26 mouse cellular contexts compared by ENCODE assay signal in the genomic region with DNA sequence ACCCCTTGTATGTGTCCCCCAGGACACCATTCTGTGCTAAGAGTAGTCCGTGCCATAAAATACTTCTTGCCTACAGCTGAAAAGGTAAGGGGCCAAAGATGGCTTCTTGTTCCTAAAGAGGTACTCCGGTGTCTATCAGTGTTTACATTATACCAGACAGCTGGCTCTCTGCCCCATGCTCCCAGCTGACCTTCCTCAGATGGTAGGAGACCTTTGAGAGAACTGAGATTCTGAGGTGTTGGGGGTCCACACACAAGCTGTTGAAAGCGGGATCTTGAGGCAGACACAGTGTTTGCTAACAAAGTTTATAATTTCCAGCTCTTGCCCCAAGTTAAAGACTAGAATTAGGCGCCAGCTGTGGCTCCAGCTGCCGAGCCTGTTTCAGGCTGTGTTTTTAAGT. TPM values are rescaled to one million over a fixed set of nuclear protein-coding genes. Genes with fewer than 3 reads are reported as not detected.
A peak's percentile ranks its signal among the peaks of the same experiment; 100 is the strongest.
DNase-seq lines count a peak whose midpoint lies in the region; ATAC-seq and TF ChIP-seq lines count a peak whose summit lies in the region.
"Had no signal": no experiment of that assay in that cellular context is flagged by ENCODE, and none has a peak within 500 bp of the region (broad histone marks: within the 10 kb centered on the region; RNA-seq: fewer than 3 reads in every experiment).

No protein-coding gene starts in this region.

- no peak for TF ChIP-seq EP300 in heart, adult 2 months (IDR thresholded peaks at IDR 0.05; ENCODE audit: insufficient read depth, low read depth, low read length)

- no peak for TF ChIP-seq CTCF in heart, adult 2 months (IDR thresholded peaks at IDR 0.05)

- H3K79me2 ChIP-seq in heart, adult 2 months (replicated peaks; ENCODE audit: control insufficient read depth, insufficient read depth, low read length), result no peaks in the 10 kb centered on the region

- H3K4me3 ChIP-seq in heart, embryonic 11.5 days (ENCODE audit: low read depth, low read length), result no peak overlapping the region
- H3K4me3 ChIP-seq in heart, adult 2 months, result no peak overlapping the region
- no peak overlapping the region for H3K4me3 ChIP-seq in heart, embryonic 15.5 days
- no peak overlapping the region for H3K4me3 ChIP-seq in midbrain, embryonic 11.5 days (ENCODE audit: low read depth, low read length)
- no peak overlapping the region for H3K4me3 ChIP-seq in midbrain, embryonic 14.5 days (replicated peaks; ENCODE audit: low read depth, low read length)
- H3K4me3 ChIP-seq: embryonic facial prominence, embryonic 15.5 days; erythroblast, embryonic 14.5 days; forebrain, embryonic 10.5 days; gastrocnemius, adult 2 months; hindbrain, embryonic 12.5 days had no signal

- H3K27me3 ChIP-seq in heart, embryonic 11.5 days (ENCODE audit: control insufficient read depth, insufficient read depth, low read length), result no peaks in the 10 kb centered on the region
- no peaks in the 10 kb centered on the region for H3K27me3 ChIP-seq in heart, adult 2 months (ENCODE audit: control insufficient read depth, insufficient read depth, low read length)
- H3K27me3 ChIP-seq in heart, embryonic 15.5 days, result no peaks in the 10 kb centered on the region
- H3K27me3 ChIP-seq in midbrain, embryonic 11.5 days (ENCODE audit: control insufficient read depth, insufficient read depth, low read length), result no peaks in the 10 kb centered on the region
- no peaks in the 10 kb centered on the region for H3K27me3 ChIP-seq in midbrain, embryonic 14.5 days (ENCODE audit: control insufficient read depth, insufficient read depth, low read length)
- H3K27me3 ChIP-seq: embryonic facial prominence, embryonic 15.5 days; hindbrain, embryonic 12.5 days; Patski had no signal

- no peaks in the 10 kb centered on the region for H3K36me3 ChIP-seq in heart, embryonic 11.5 days (ENCODE audit: control insufficient read depth, insufficient read depth, low read length)
- no peaks in the 10 kb centered on the region for H3K36me3 ChIP-seq in heart, adult 2 months (ENCODE audit: control insufficient read depth, insufficient read depth, low read length)
- no peaks in the 10 kb centered on the region for H3K36me3 ChIP-seq in heart, embryonic 15.5 days
- no peaks in the 10 kb centered on the region for H3K36me3 ChIP-seq in midbrain, embryonic 11.5 days (ENCODE audit: control insufficient read depth, insufficient read depth, low read length)
- H3K36me3 ChIP-seq in midbrain, embryonic 14.5 days (ENCODE audit: control insufficient read depth, insufficient read depth, low read length), result no peaks in the 10 kb centered on the region
- H3K36me3 ChIP-seq: embryonic facial prominence, embryonic 15.5 days; forebrain, embryonic 10.5 days; hindbrain, embryonic 12.5 days had no signal

- no peak for TF ChIP-seq POLR2A in heart, adult 2 months (IDR thresholded peaks at IDR 0.05; ENCODE audit: insufficient read depth, low read depth, low read length)

- H3K9ac ChIP-seq in heart, embryonic 11.5 days (ENCODE audit: low read depth, low read length), result no peak overlapping the region
- no peak overlapping the region for H3K9ac ChIP-seq in heart, adult 2 months (ENCODE audit: low read depth, low read length)
- H3K9ac ChIP-seq in heart, embryonic 15.5 days, result no peak overlapping the region
- H3K9ac ChIP-seq in midbrain, embryonic 11.5 days (ENCODE audit: low read length), result no peak overlapping the region
- H3K9ac ChIP-seq in midbrain, embryonic 14.5 days (replicated peaks; ENCODE audit: low read length), result no peak overlapping the region
- H3K9ac ChIP-seq: embryonic facial prominence, embryonic 15.5 days; hindbrain, embryonic 12.5 days had no signal

- H3K4me2 ChIP-seq in heart, embryonic 11.5 days, result no peak overlapping the region
- H3K4me2 ChIP-seq in heart, embryonic 15.5 days, result no peak overlapping the region; the same call in 1 of the 2 replicates
- H3K4me2 ChIP-seq in midbrain, embryonic 11.5 days, result no peak overlapping the region
- H3K4me2 ChIP-seq in midbrain, embryonic 14.5 days (ENCODE audit: low read length), result no peak overlapping the region
- H3K4me2 ChIP-seq: embryonic facial prominence, embryonic 15.5 days; hindbrain, embryonic 12.5 days had no signal

- ATAC-seq in heart, embryonic 11.5 days (replicated peaks; ENCODE audit: insufficient number of reproducible peaks, low FRiP score, low TSS enrichment), result no peak
- ATAC-seq in heart, embryonic 15.5 days (replicated peaks; ENCODE audit: insufficient number of reproducible peaks, insufficient read depth, low FRiP score, low read depth), result no peak
- ATAC-seq in midbrain, embryonic 11.5 days (ENCODE audit: low FRiP score), result no peak
- ATAC-seq in midbrain, embryonic 14.5 days (ENCODE audit: low FRiP score, low TSS enrichment), result no peak
- ATAC-seq: forebrain, embryonic 14.5 days; hindbrain, embryonic 16.5 days; inflammation-experienced regulatory T-cells, adult 6 months; intestine, postnatal 0 days; Patski had no signal

- peak overlapping the region; percentile 22; the same call in 1 of the 2 replicates for H3K27ac ChIP-seq in heart, embryonic 11.5 days (ENCODE audit: low read depth, low read length)
- H3K27ac ChIP-seq in heart, adult 2 months, result no peak overlapping the region
- peak overlapping the region; percentile 84 for H3K27ac ChIP-seq in heart, embryonic 15.5 days
- no peak overlapping the region for H3K27ac ChIP-seq in midbrain, embryonic 11.5 days (ENCODE audit: low read depth, low read length)
- no peak overlapping the region for H3K27ac ChIP-seq in midbrain, embryonic 14.5 days (replicated peaks; ENCODE audit: low read depth, low read length)
- H3K27ac ChIP-seq: embryonic facial prominence, embryonic 15.5 days; forebrain, embryonic 10.5 days; gastrocnemius, adult 2 months; hindbrain, embryonic 12.5 days had no signal

- 43% methylated on average over 5 of the region's 5 CpGs for WGBS in heart, embryonic 11.5 days (ENCODE audit: insufficient replicate concordance)
- WGBS in heart, adult 2 months, result 52% methylated on average over 5 of the region's 5 CpGs
- 41% methylated on average over 5 of the region's 5 CpGs for WGBS in heart, embryonic 15.5 days
- WGBS in midbrain, embryonic 11.5 days, result 78% methylated on average over 5 of the region's 5 CpGs
- 87% methylated on average over 5 of the region's 5 CpGs for WGBS in midbrain, embryonic 14.5 days

- no peaks in the 10 kb centered on the region for H3K9me3 ChIP-seq in heart, embryonic 11.5 days (replicated peaks; ENCODE audit: control insufficient read depth, low read length)
- no peaks in the 10 kb centered on the region for H3K9me3 ChIP-seq in heart, embryonic 15.5 days (replicated peaks)
- H3K9me3 ChIP-seq in midbrain, embryonic 11.5 days (ENCODE audit: control insufficient read depth, low read length), result no peaks in the 10 kb centered on the region
- H3K9me3 ChIP-seq in midbrain, embryonic 14.5 days (ENCODE audit: control insufficient read depth, low read length), result no peaks in the 10 kb centered on the region
- H3K9me3 ChIP-seq: embryonic facial prominence, embryonic 15.5 days; forebrain, embryonic 10.5 days; hindbrain, embryonic 12.5 days had no signal

- intact Hi-C loops in heart, adult 2 months (cut with DNase I), result no loop called here

- H3K4me1 ChIP-seq in heart, embryonic 11.5 days (ENCODE audit: control insufficient read depth, insufficient read depth, low read length), result peaks cover 45% of the 10 kb centered on the region
- peaks cover 2% of the 10 kb centered on the region for H3K4me1 ChIP-seq in heart, adult 2 months (ENCODE audit: control insufficient read depth, insufficient read depth, low read length)
- peaks cover 55% of the 10 kb centered on the region for H3K4me1 ChIP-seq in heart, embryonic 15.5 days (replicated peaks)
- H3K4me1 ChIP-seq in midbrain, embryonic 11.5 days (ENCODE audit: control insufficient read depth, insufficient read depth, low read length), result peaks cover 5% of the 10 kb centered on the region
- peaks cover 4% of the 10 kb centered on the region; the same call in 1 of the 2 replicates for H3K4me1 ChIP-seq in midbrain, embryonic 14.5 days (ENCODE audit: control insufficient read depth, insufficient read depth, low read length)
- H3K4me1 ChIP-seq: embryonic facial prominence, embryonic 15.5 days had no signal

- peak; percentile 19 for DNase-seq in embryo, embryonic 9.5 days (ENCODE audit: extremely low spot score)
- DNase-seq in embryo, embryonic 11 days, result no peak
- no peak for DNase-seq in heart, adult 2 months
- no peak for DNase-seq in heart, postnatal 4 days
- DNase-seq in midbrain, embryonic 11.5 days (ENCODE audit: low spot score, missing footprints), result peak; percentile 65
- DNase-seq in midbrain, embryonic 14.5 days, result no peak
- DNase-seq: adrenal gland, adult 2 months; adrenal gland, postnatal 25 days; cerebellum, adult 18-20 months; cerebellum, adult 9-11 months; cerebellum, postnatal 36 days; gastrocnemius, adult 2 months; gastrocnemius, postnatal 25 days; kidney, adult 8-10 months had no signal

RNA-seq across cellular contexts. Expression of gene Lpar3, which starts 53.7 kb away (rescaled TPM):
- polyA plus RNA-seq in heart, embryonic 11.5 days (2014; fragmentation: Nextera tagmentation; extraction: Ambion mirVana), result 39.9 and 49.7 TPM in 2 replicates
- total RNA-seq in heart, adult 2 months (2021), result under 1 TPM; 0.10 to 0.32 TPM
- polyA plus RNA-seq in heart, adult 2 months (2012; rRNA removed), result 0.68 and 1.2 TPM in 2 replicates
- 35.1 and 40.7 TPM in 2 replicates for polyA plus RNA-seq in heart, embryonic 15.5 days (2015; fragmentation: Nextera tagmentation; extraction: Ambion mirVana)
- total RNA-seq in heart, postnatal 4 days (2021), result 10 to 100 TPM; 10.0 to 12.0 TPM
- polyA plus RNA-seq in midbrain, embryonic 11.5 days (2014; fragmentation: Nextera tagmentation; extraction: Ambion mirVana), result 0.37 and 0.41 TPM in 2 replicates
- polyA plus RNA-seq in midbrain, embryonic 14.5 days (2014; fragmentation: Nextera tagmentation; extraction: Ambion mirVana), result 0.58 TPM in 1 of 2 replicates, not detected in the other
- total RNA-seq: granulocyte monocyte progenitor cell, adult 5-6 weeks had no signal

Comparison
In these comparisons a context has a peak if more than half of its experiments do, and no peak if none do; other contexts are left out.
1. DNase-seq: peak in embryo, embryonic 9.5 days (single experiment) and midbrain, embryonic 11.5 days (single experiment); none in embryo, embryonic 11 days (single experiment), heart, adult 2 months (0 of 2), heart, postnatal 4 days (single experiment) and midbrain, embryonic 14.5 days (single experiment).
2. H3K27ac ChIP-seq: peak in heart, embryonic 11.5 days (single experiment) and heart, embryonic 15.5 days (single experiment); none in heart, adult 2 months (single experiment), midbrain, embryonic 11.5 days (single experiment) and midbrain, embryonic 14.5 days (single experiment).
3. RNA of gene Lpar3, which starts 53.7 kb away (polyA plus RNA-seq): 35.1 to 40.7 TPM in heart, embryonic 15.5 days and 39.9 to 49.7 TPM in heart, embryonic 11.5 days; 0.68 to 1.2 TPM in heart, adult 2 months, 0.58 TPM in midbrain, embryonic 14.5 days and 0.37 to 0.41 TPM in midbrain, embryonic 11.5 days; every median in the first group is over 10 times any median in the second.